Mouse (Mus musculus): ENCODE results near the gene Mslnl. TPM values are rescaled to one million over a fixed set of nuclear protein-coding genes. Genes with fewer than 3 reads are reported as not detected.

Gene Mslnl
- total RNA-seq, 1 experiment: 0.27 TPM

DNA sequence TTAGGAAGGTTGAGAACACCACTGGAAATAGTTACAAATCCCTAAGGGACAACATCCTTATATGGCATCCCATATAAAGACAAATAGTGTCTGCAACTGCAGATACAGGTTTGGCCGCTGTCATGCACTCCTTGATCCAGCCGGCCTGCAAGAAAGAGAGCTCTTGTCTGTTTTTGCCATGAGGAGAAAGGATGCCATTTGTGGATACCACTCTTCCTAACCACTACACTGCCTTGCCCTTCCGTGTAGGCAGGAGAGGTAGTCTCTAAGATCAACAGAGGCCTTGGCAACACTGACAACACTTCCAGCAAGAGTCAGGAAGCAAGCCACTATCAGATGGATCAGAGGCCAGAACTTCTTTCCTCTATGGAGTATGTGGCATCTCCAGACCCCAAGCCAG is 50.4 kb downstream of the Mslnl start, which contains the start of gene Ccdc78:
TSS of gene Ccdc78 (plus strand) at position 301 of the 400 bp plus-strand sequence.
- peaks cover 3 to 6% of the 10 kb centered on the region in 2 experiments; a peak in 1 of 4 replicates for H3K4me1 ChIP-seq (ENCODE audit: control insufficient read depth in 2 of 2, insufficient read depth in 2 of 2, low read length in 2 of 2, poor library complexity in 1 of 2)
- H3K9ac ChIP-seq (ENCODE audit: insufficient read depth, low read depth, low read length, poor library complexity, severe bottlenecking): peak within 1 kb of the TSS; percentile 81
- no peak for TF ChIP-seq MAFK (IDR thresholded peaks at IDR 0.05; ENCODE audit: insufficient read depth, low read depth, low read length)
- TF ChIP-seq CHD2 (IDR thresholded peaks at IDR 0.05; ENCODE audit: low read depth, low read length): no peak
- TF ChIP-seq ZNF384 (IDR thresholded peaks at IDR 0.05; ENCODE audit: low read depth, low read length): no peak
- no peak for TF ChIP-seq ZC3H11A (IDR thresholded peaks at IDR 0.05; ENCODE audit: borderline replicate concordance, low read depth, low read length)
- TF ChIP-seq HCFC1 (IDR thresholded peaks at IDR 0.05; ENCODE audit: borderline replicate concordance, insufficient read depth, low read length): no peak
- peak within 1 kb of the TSS; percentile 73 to 89 for H3K4me3 ChIP-seq (ENCODE audit: insufficient read depth in 1 of 2, low read depth in 1 of 2, low read length in 2 of 2, poor library complexity in 1 of 2, severe bottlenecking in 1 of 2)
- H3K27ac ChIP-seq (ENCODE audit: insufficient read depth, low read depth, low read length, poor library complexity, severe bottlenecking): no peak within 1 kb of the TSS
- H3K9me3 ChIP-seq (ENCODE audit: control insufficient read depth, insufficient read depth, low read depth, low read length): no peaks in the 10 kb centered on the region
- DNase-seq (ENCODE audit: low read depth, low spot score): no peak
- peaks cover 22% of the 10 kb centered on the region for H3K36me3 ChIP-seq (ENCODE audit: control insufficient read depth, insufficient read depth, low read length, poor library complexity, severe bottlenecking)
- in situ Hi-C loops (cut with MboI; ENCODE audit: low sequenced_read_pairs in 2 of 2, unreplicated experiment in 2 of 2): no loop called here

GRCm38 (mm10) chr17:25786781-25787504 is 51.1 kb downstream of the Mslnl start:
- in situ Hi-C loops (cut with MboI; ENCODE audit: low sequenced_read_pairs in 2 of 2, unreplicated experiment in 2 of 2): no loop called here
- TF ChIP-seq CHD2 (IDR thresholded peaks at IDR 0.05; ENCODE audit: low read depth, low read length): no peak
- no peak for TF ChIP-seq ZNF384 (IDR thresholded peaks at IDR 0.05; ENCODE audit: low read depth, low read length)
- no peak for TF ChIP-seq MAFK (IDR thresholded peaks at IDR 0.05; ENCODE audit: insufficient read depth, low read depth, low read length)
- H3K27ac ChIP-seq (ENCODE audit: insufficient read depth, low read depth, low read length, poor library complexity, severe bottlenecking): no peak overlapping the region
- H3K9me3 ChIP-seq (ENCODE audit: control insufficient read depth, insufficient read depth, low read depth, low read length): no peaks in the 10 kb centered on the region
- no peak for DNase-seq (ENCODE audit: low read depth, low spot score)
- H3K36me3 ChIP-seq (ENCODE audit: control insufficient read depth, insufficient read depth, low read length, poor library complexity, severe bottlenecking): peaks cover 16% of the 10 kb centered on the region
- no peak overlapping the region for H3K9ac ChIP-seq (ENCODE audit: insufficient read depth, low read depth, low read length, poor library complexity, severe bottlenecking)
- no peak overlapping the region for H3K4me3 ChIP-seq (ENCODE audit: insufficient read depth in 1 of 2, low read depth in 1 of 2, low read length in 2 of 2, poor library complexity in 1 of 2, severe bottlenecking in 1 of 2)
- peaks cover 3 to 8% of the 10 kb centered on the region in 2 experiments; a peak in 1 of 4 replicates for H3K4me1 ChIP-seq (ENCODE audit: control insufficient read depth in 2 of 2, insufficient read depth in 2 of 2, low read length in 2 of 2, poor library complexity in 1 of 2)

- no peak for DNase-seq (ENCODE audit: low read depth, low spot score)
- in situ Hi-C loops (cut with MboI; ENCODE audit: low sequenced_read_pairs in 2 of 2, unreplicated experiment in 2 of 2): no loop called here
- no peaks in the 10 kb centered on the region for H3K9me3 ChIP-seq (ENCODE audit: control insufficient read depth, insufficient read depth, low read depth, low read length)
- H3K4me3 ChIP-seq (ENCODE audit: insufficient read depth in 1 of 2, low read depth in 1 of 2, low read length in 2 of 2, poor library complexity in 1 of 2, severe bottlenecking in 1 of 2): peak overlapping the region; percentile 72 to 88
- TF ChIP-seq HCFC1 (IDR thresholded peaks at IDR 0.05; ENCODE audit: borderline replicate concordance, insufficient read depth, low read length) (no peak), ZNF384 (IDR thresholded peaks at IDR 0.05; ENCODE audit: low read depth, low read length) (no peak), ZC3H11A (IDR thresholded peaks at IDR 0.05; ENCODE audit: borderline replicate concordance, low read depth, low read length) (no peak), CHD2 (IDR thresholded peaks at IDR 0.05; ENCODE audit: low read depth, low read length) (no peak), MAFK (IDR thresholded peaks at IDR 0.05; ENCODE audit: insufficient read depth, low read depth, low read length) (no peak)
- peak overlapping the region; percentile 74 for H3K9ac ChIP-seq (ENCODE audit: insufficient read depth, low read depth, low read length, poor library complexity, severe bottlenecking)
- H3K36me3 ChIP-seq (ENCODE audit: control insufficient read depth, insufficient read depth, low read length, poor library complexity, severe bottlenecking): peaks cover 4% of the 10 kb centered on the region; the same call in 1 of the 2 replicates
- H3K4me1 ChIP-seq (ENCODE audit: control insufficient read depth in 2 of 2, insufficient read depth in 2 of 2, low read length in 2 of 2, poor library complexity in 1 of 2): peaks cover 0 to 10% of the 10 kb centered on the region in 2 experiments; a peak in 1 of 4 replicates
- no peak overlapping the region for H3K27ac ChIP-seq (ENCODE audit: insufficient read depth, low read depth, low read length, poor library complexity, severe bottlenecking)
These were observed 55.5 kb downstream of the Mslnl start for GRCm38 (mm10) chr17:25791320-25791842.

- H3K36me3 ChIP-seq (ENCODE audit: control insufficient read depth, insufficient read depth, low read length, poor library complexity, severe bottlenecking): peaks cover 4% of the 10 kb centered on the region; the same call in 1 of the 2 replicates
These were observed 56.1 kb downstream of the Mslnl start for GRCm38 (mm10) chr17:25791843-25792527.

More at GRCm38 (mm10) chr17:25791843-25792527, 56.1 kb downstream of the Mslnl start:
- Histone ChIP-seq H3K4me1 (ENCODE audit: control insufficient read depth in 2 of 2, insufficient read depth in 2 of 2, low read length in 2 of 2, poor library complexity in 1 of 2) (peaks cover 0 to 10% of the 10 kb centered on the region in 2 experiments; a peak in 1 of 4 replicates), H3K27ac (ENCODE audit: insufficient read depth, low read depth, low read length, poor library complexity, severe bottlenecking) (no peak overlapping the region), H3K4me3 (ENCODE audit: insufficient read depth in 1 of 2, low read depth in 1 of 2, low read length in 2 of 2, poor library complexity in 1 of 2, severe bottlenecking in 1 of 2) (peak overlapping the region; percentile 72 to 88), H3K9ac (ENCODE audit: insufficient read depth, low read depth, low read length, poor library complexity, severe bottlenecking) (peak overlapping the region; percentile 74), H3K9me3 (ENCODE audit: control insufficient read depth, insufficient read depth, low read depth, low read length) (no peaks in the 10 kb centered on the region)
- in situ Hi-C loops (cut with MboI; ENCODE audit: low sequenced_read_pairs in 2 of 2, unreplicated experiment in 2 of 2): no loop called here
- TF ChIP-seq HCFC1 (IDR thresholded peaks at IDR 0.05; ENCODE audit: borderline replicate concordance, insufficient read depth, low read length): peak; percentile 84
- TF ChIP-seq ZC3H11A (IDR thresholded peaks at IDR 0.05; ENCODE audit: borderline replicate concordance, low read depth, low read length): no peak
- no peak for TF ChIP-seq ZNF384 (IDR thresholded peaks at IDR 0.05; ENCODE audit: low read depth, low read length)
- peak; percentile 50; the same call in 1 of the 2 replicates for TF ChIP-seq CHD2 (IDR thresholded peaks at IDR 0.05; ENCODE audit: low read depth, low read length)
- TF ChIP-seq MAFK (IDR thresholded peaks at IDR 0.05; ENCODE audit: insufficient read depth, low read depth, low read length): no peak
- DNase-seq (ENCODE audit: low read depth, low spot score): no peak
